Mouse (Mus musculus): ENCODE measurements at regions not wholly inside any gene's neighbourhood (a gene's known extent, or its start where the extent isn't known, plus 50 kb on each side); places are given as distances from the start of the nearest gene placed in this dataset.

DNA sequence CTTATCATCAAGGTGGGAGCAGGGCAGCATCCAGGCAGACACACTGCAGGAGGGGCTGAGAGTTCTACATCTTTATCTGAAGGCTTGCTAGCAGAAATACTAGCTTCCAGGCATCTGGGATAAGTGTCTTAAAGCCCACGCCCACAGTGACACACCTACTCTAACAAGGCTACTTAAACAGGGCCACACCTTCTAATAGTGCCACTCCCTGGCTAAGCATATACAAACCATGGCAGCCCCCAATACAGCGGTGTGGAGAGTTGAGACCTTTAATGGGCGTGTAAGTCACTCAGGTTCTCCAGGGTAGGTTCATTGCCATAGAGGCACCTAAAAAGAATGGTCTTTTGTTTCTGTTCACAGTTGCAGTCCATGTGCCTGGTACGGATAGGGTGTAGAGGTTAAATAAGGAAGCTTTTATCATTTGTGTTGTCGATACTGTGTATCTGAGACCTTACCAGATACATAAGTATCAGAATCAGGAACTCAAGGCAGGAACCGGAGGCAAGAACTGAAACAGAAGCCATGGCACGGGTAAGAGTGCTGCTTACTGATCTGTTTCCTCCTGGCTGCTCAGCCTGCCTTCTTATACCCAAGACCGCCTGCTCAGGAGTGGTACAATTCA is 69.0 kb upstream of the Atrnl1 start:
- DNase-seq (ENCODE audit: low spot score in 2 of 2), result no peak

GRCm38 (mm10) chr19:57542506-57542905 is 68.3 kb upstream of the Atrnl1 start:
- no peak for DNase-seq (ENCODE audit: low spot score in 2 of 2)

DNA sequence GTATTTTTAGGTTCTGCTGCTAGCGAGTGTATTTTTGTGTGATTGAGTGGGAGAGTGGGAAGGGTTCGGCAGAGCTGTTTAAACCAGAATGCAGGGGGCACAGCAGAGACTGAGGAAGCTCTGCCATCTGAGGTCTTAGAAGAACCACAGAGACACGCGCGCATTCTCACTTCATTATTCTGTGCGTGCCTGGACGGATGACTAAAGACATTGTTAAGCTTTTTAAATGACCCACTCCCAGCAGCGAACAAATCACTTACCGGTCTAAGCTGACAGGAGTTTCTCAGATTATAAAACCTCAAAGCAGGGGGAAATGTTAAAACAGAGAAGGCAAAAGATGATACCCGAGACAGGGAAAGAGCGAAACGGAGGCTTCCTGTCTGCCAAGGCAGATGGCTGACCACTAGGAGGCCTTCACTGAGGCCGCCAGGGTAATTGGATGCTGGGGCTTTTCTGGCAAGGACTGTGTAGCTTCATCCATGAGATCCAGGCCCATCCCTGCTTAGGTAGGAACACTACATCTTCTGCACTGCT is 67.1 kb upstream of the Atrnl1 start:
- peak in 1 of 2 experiments; percentile 20 for DNase-seq (ENCODE audit: low spot score in 2 of 2)

- no peak for DNase-seq (ENCODE audit: low spot score in 2 of 2)
These were observed 66.5 kb upstream of the Atrnl1 start for GRCm38 (mm10) chr19:57544229-57544879.

DNA sequence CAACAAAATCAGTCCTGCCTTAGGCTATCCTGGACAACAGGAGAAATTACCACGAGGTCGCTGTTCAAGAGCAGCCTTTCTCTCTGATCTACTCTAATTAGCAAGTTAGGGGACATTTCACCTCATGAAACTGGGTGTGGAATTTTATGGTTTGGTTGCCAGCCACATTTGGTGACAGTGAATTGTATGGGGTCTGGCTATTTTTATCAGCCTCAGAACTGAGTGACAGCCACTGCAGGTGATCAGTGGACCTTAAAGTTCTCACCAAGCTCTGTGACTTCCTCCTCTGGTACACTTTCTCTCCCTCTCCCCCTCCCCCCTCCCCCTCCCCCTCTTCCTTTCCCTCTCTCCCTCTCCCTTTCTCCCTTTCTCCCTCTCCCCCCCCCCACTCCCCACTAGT is 65.8 kb upstream of the Atrnl1 start:
- DNase-seq (ENCODE audit: low spot score in 2 of 2), result no peak

DNA sequence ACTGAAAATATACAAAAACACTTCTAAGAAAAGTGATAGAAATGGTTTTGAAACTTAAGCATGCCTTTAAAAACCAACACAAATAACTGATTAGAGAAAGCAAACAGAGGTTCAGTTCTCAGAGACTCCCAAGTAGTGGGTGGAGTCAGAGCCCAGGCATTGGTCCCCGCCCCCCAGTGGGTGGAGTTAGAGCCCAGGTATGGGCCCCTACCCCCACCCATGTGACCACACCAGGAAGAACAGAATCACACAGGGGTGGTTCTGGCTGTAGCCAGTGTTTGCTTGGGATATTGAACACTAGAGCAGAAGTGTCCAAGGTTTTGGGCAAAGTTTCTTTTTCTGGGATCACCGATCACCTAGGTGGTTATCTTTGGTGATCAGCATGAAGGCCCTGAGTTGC is 64.8 kb upstream of the Atrnl1 start:
- DNase-seq (ENCODE audit: low spot score in 2 of 2), result no peak

- no peak for DNase-seq (ENCODE audit: low spot score in 2 of 2)
These were observed 64.3 kb upstream of the Atrnl1 start for GRCm38 (mm10) chr19:57546519-57546918.

- no peak for DNase-seq (ENCODE audit: low spot score in 2 of 2)
These were observed 62.7 kb upstream of the Atrnl1 start for GRCm38 (mm10) chr19:57548093-57548492.

DNA sequence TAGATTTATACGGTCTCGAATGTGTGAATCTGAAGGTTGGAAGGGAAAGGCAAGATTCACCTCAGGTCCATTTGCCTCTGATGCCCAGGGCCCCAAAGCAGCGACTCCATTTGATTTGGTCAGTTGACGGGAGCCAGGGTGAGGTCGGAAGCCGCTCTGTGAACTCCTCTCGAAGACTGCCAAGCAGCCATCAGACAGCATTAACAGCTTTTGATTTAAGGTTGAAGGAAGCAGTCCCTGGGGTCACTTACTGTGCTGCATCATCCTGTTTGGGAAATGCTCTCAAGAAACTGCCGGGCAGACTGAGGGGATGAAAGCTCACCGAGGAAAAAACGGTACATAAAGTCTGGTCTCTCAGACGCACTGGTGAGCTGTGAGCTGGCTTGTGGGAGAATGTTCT is 62.2 kb upstream of the Atrnl1 start:
- DNase-seq (ENCODE audit: low spot score in 2 of 2), result no peak

GRCm38 (mm10) chr19:57552964-57553740 is 57.7 kb upstream of the Atrnl1 start:
- DNase-seq (ENCODE audit: low spot score in 2 of 2), result no peak

DNA sequence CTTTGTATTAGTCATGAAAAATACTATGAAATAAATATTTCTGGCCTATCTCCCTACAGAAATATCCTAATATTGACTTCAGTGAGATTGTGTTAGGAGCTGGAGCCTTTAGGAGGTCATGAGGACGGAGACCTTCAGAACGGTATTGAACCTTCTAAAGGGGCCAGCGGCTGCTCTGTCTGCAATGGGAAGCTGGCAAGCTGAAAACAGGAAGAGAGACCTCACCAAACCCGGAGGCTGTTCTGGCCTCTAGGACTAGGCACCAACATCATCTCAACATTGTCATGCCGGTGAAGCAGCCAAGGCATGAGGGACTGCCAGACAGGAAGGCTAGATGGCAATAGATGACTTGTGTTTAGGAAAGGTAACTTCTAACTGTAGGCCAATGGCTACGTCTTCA is 56.7 kb upstream of the Atrnl1 start:
- DNase-seq (ENCODE audit: low spot score in 2 of 2), result no peak

- no peak for DNase-seq (ENCODE audit: low spot score in 2 of 2)
These were observed 55.5 kb upstream of the Atrnl1 start for GRCm38 (mm10) chr19:57555313-57555712.

DNA sequence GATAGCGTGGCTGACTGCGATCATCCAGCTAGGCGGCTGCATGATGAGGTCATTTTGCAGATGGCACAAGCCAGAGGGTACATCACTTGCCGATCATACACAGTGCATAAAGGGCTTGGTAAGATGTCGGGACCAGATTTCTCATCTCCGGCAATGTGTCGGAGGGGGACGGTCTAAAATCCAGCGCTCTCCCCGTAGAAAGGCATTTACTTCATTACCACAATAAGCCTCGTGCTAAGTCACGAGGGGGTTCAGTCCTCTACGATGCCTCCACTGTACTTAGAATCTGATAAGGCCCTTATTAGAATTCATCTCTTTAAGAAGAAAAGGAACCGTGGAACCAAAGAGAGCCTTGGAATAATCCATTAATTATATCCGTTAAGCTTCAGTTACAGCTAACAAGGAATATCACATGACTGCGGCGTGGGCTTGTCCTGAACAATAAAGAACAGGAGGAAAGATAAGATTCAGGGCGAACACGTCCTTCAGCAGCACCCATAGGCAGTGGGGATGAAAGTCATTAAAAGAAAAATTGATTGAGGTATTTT is 52.3 kb upstream of the Atrnl1 start:
- DNase-seq (ENCODE audit: low spot score in 2 of 2), result no peak

GRCm38 (mm10) chr19:57560757-57561156 is 50.1 kb upstream of the Atrnl1 start:
- DNase-seq (ENCODE audit: low spot score in 2 of 2), result no peak

Measured in gastrocnemius, postnatal 4 days (tissue).